Mouse (Mus musculus) lung, adult 2 months (tissue): Measurements from ENCODE around the gene Sorbs2.

Source experiments
- CTCF ChIP-seq: fragments of 200-500 bp; IDR thresholded peaks from 2 replicates; pipeline ENCODE4 v1.5.1; 2011; ENCODE audit warnings: mild to moderate bottlenecking, low read length, control low read depth; ENCODE audit not compliant: insufficient read depth
- POLR2A ChIP-seq: fragments of 200-500 bp; IDR thresholded peaks from 2 replicates; pipeline ENCODE4 v1.6.1; 2011; ENCODE audit warnings: low read depth, mild to moderate bottlenecking, control low read depth, low read length, borderline replicate concordance; ENCODE audit errors: extremely low read depth

DNA sequence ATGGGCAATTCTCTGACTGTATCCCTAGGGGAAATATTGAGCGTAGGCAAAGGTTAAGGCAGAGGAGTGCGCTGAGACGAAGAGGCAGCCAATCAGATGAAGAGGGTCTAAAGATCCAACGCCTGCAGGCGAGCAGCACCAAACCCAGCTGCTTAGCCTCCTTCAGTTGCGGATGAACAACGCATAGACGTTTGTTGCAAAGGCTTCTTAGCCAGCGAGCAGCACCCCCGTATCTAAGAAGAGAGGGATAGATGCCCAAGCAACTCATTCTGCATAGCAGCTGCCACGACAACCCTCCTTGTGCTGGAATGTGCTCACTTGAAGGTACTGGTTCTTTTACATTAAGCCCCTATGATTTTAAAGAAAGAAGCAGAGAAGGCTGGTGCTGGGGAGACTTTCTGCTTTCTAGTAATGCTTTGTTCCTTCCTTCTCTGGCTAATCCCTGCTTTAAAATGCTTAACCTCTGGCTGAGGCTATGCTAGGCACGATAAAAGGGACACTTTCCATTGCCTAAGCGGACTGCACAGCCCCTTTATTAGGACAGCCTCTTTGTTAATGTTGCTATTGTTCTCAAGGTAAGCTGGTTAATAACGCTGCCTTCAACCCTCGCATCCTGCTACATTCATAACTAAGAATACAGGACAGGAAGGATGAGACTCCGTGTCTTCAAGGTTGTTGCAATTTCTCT lies at the start of gene Sorbs2:
- TF ChIP-seq CTCF = no peak
- no peak for TF ChIP-seq POLR2A
